Mouse (Mus musculus): ENCODE results near the gene Nmnat2. TPM values are rescaled to one million over a fixed set of nuclear protein-coding genes. Genes with fewer than 3 reads are reported as not detected.

The Nmnat2 gene
- polyA plus RNA-seq, 1 experiment from 2014 or later: 11.7 TPM

- no peak overlapping the region for H3K27ac ChIP-seq (ENCODE audit: low read depth, low read length)
- no peaks in the 10 kb centered on the region for H3K9me3 ChIP-seq (ENCODE audit: control insufficient read depth, low read length)
- DNase-seq (ENCODE audit: low spot score): no peak
- no peaks in the 10 kb centered on the region for H3K27me3 ChIP-seq (ENCODE audit: control insufficient read depth, insufficient read depth, low read length)
- H3K4me3 ChIP-seq (ENCODE audit: low read depth, low read length): no peak overlapping the region
- H3K4me1 ChIP-seq (replicated peaks; ENCODE audit: control insufficient read depth, insufficient read depth, low read length): no peaks in the 10 kb centered on the region
- H3K4me2 ChIP-seq (ENCODE audit: low read depth, low read length, severe bottlenecking): no peak overlapping the region
- ATAC-seq (replicated peaks; ENCODE audit: low FRiP score): no peak
- H3K36me3 ChIP-seq (ENCODE audit: control insufficient read depth, insufficient read depth, low read length): no peaks in the 10 kb centered on the region
- no peak overlapping the region for H3K9ac ChIP-seq (ENCODE audit: low read length)
- WGBS: 81% methylated on average over 6 of the region's 6 CpGs
Observed at GRCm38 (mm10) chr1:152993803-152994202, 39.0 kb downstream of the Nmnat2 start.

GRCm38 (mm10) chr1:152999983-153000382 is 45.2 kb downstream of the Nmnat2 start:
- no peaks in the 10 kb centered on the region for H3K27me3 ChIP-seq (ENCODE audit: control insufficient read depth, insufficient read depth, low read length)
- no peak overlapping the region for H3K27ac ChIP-seq (ENCODE audit: low read depth, low read length)
- no peak for DNase-seq (ENCODE audit: low spot score)
- no peak overlapping the region for H3K4me2 ChIP-seq (ENCODE audit: low read depth, low read length, severe bottlenecking)
- H3K9ac ChIP-seq (ENCODE audit: low read length): no peak overlapping the region
- H3K9me3 ChIP-seq (ENCODE audit: control insufficient read depth, low read length): no peaks in the 10 kb centered on the region
- no peak overlapping the region for H3K4me3 ChIP-seq (ENCODE audit: low read depth, low read length)
- no peaks in the 10 kb centered on the region for H3K36me3 ChIP-seq (ENCODE audit: control insufficient read depth, insufficient read depth, low read length)
- ATAC-seq (replicated peaks; ENCODE audit: low FRiP score): no peak
- 78% methylated on average over 8 of the region's 8 CpGs for WGBS
- H3K4me1 ChIP-seq (replicated peaks; ENCODE audit: control insufficient read depth, insufficient read depth, low read length): no peaks in the 10 kb centered on the region

- Histone ChIP-seq H3K9ac (ENCODE audit: low read length) (no peak overlapping the region), H3K27ac (ENCODE audit: low read depth, low read length) (no peak overlapping the region), H3K4me2 (ENCODE audit: low read depth, low read length, severe bottlenecking) (no peak overlapping the region), H3K27me3 (ENCODE audit: control insufficient read depth, insufficient read depth, low read length) (no peaks in the 10 kb centered on the region), H3K4me3 (ENCODE audit: low read depth, low read length) (no peak overlapping the region), H3K36me3 (ENCODE audit: control insufficient read depth, insufficient read depth, low read length) (no peaks in the 10 kb centered on the region), H3K4me1 (replicated peaks; ENCODE audit: control insufficient read depth, insufficient read depth, low read length) (no peaks in the 10 kb centered on the region), H3K9me3 (ENCODE audit: control insufficient read depth, low read length) (no peaks in the 10 kb centered on the region)
- DNase-seq (ENCODE audit: low spot score) (no peak), ATAC-seq (replicated peaks; ENCODE audit: low FRiP score) (no peak)
- 84% methylated on average over 6 of the region's 6 CpGs for WGBS
Observed at GRCm38 (mm10) chr1:153000486-153001228, 45.9 kb downstream of the Nmnat2 start.

GRCm38 (mm10) chr1:153002295-153003050 is 47.7 kb downstream of the Nmnat2 start:
- no peak overlapping the region for H3K9ac ChIP-seq (ENCODE audit: low read length)

GRCm38 (mm10) chr1:153004472-153004871 is 49.7 kb downstream of the Nmnat2 start:
- no peaks in the 10 kb centered on the region for H3K36me3 ChIP-seq (ENCODE audit: control insufficient read depth, insufficient read depth, low read length)
- H3K9ac ChIP-seq (ENCODE audit: low read length): no peak overlapping the region
- no peak overlapping the region for H3K4me3 ChIP-seq (ENCODE audit: low read depth, low read length)
- ATAC-seq (replicated peaks; ENCODE audit: low FRiP score): no peak
- no peaks in the 10 kb centered on the region for H3K27me3 ChIP-seq (ENCODE audit: control insufficient read depth, insufficient read depth, low read length)
- no peak overlapping the region for H3K27ac ChIP-seq (ENCODE audit: low read depth, low read length)
- no peaks in the 10 kb centered on the region for H3K9me3 ChIP-seq (ENCODE audit: control insufficient read depth, low read length)
- 83% methylated on average over 2 of the region's 2 CpGs for WGBS
- H3K4me1 ChIP-seq (replicated peaks; ENCODE audit: control insufficient read depth, insufficient read depth, low read length): no peaks in the 10 kb centered on the region
- H3K4me2 ChIP-seq (ENCODE audit: low read depth, low read length, severe bottlenecking): no peak overlapping the region
- no peak for DNase-seq (ENCODE audit: low spot score)

More at GRCm38 (mm10) chr1:153002295-153003050, 47.7 kb downstream of the Nmnat2 start:
- DNase-seq (ENCODE audit: low spot score): no peak
- no peaks in the 10 kb centered on the region for H3K36me3 ChIP-seq (ENCODE audit: control insufficient read depth, insufficient read depth, low read length)
- no peak for ATAC-seq (replicated peaks; ENCODE audit: low FRiP score)
- 71% methylated on average over 11 of the region's 11 CpGs for WGBS
- H3K9me3 ChIP-seq (ENCODE audit: control insufficient read depth, low read length): no peaks in the 10 kb centered on the region
- H3K27me3 ChIP-seq (ENCODE audit: control insufficient read depth, insufficient read depth, low read length): no peaks in the 10 kb centered on the region
- H3K27ac ChIP-seq (ENCODE audit: low read depth, low read length): no peak overlapping the region
- no peak overlapping the region for H3K4me2 ChIP-seq (ENCODE audit: low read depth, low read length, severe bottlenecking)
- no peaks in the 10 kb centered on the region for H3K4me1 ChIP-seq (replicated peaks; ENCODE audit: control insufficient read depth, insufficient read depth, low read length)
- H3K4me3 ChIP-seq (ENCODE audit: low read depth, low read length): no peak overlapping the region

- Histone ChIP-seq H3K27ac (ENCODE audit: low read depth, low read length) (no peak overlapping the region), H3K36me3 (ENCODE audit: control insufficient read depth, insufficient read depth, low read length) (no peaks in the 10 kb centered on the region), H3K4me1 (replicated peaks; ENCODE audit: control insufficient read depth, insufficient read depth, low read length) (no peaks in the 10 kb centered on the region), H3K4me2 (ENCODE audit: low read depth, low read length, severe bottlenecking) (no peak overlapping the region), H3K9ac (ENCODE audit: low read length) (no peak overlapping the region), H3K27me3 (ENCODE audit: control insufficient read depth, insufficient read depth, low read length) (no peaks in the 10 kb centered on the region), H3K4me3 (ENCODE audit: low read depth, low read length) (no peak overlapping the region), H3K9me3 (ENCODE audit: control insufficient read depth, low read length) (no peaks in the 10 kb centered on the region)
- 89% methylated on average over 5 of the region's 5 CpGs for WGBS
- ATAC-seq (replicated peaks; ENCODE audit: low FRiP score) (no peak), DNase-seq (ENCODE audit: low spot score) (no peak)
Observed at GRCm38 (mm10) chr1:153006054-153006453, 51.3 kb downstream of the Nmnat2 start.

GRCm38 (mm10) chr1:153006761-153007160 is 52.0 kb downstream of the Nmnat2 start:
- ATAC-seq (replicated peaks; ENCODE audit: low FRiP score) (no peak), DNase-seq (ENCODE audit: low spot score) (no peak)
- H3K36me3 ChIP-seq (ENCODE audit: control insufficient read depth, insufficient read depth, low read length): no peaks in the 10 kb centered on the region
- H3K27me3 ChIP-seq (ENCODE audit: control insufficient read depth, insufficient read depth, low read length): no peaks in the 10 kb centered on the region
- H3K27ac ChIP-seq (ENCODE audit: low read depth, low read length): no peak overlapping the region
- no peak overlapping the region for H3K4me3 ChIP-seq (ENCODE audit: low read depth, low read length)
- H3K4me2 ChIP-seq (ENCODE audit: low read depth, low read length, severe bottlenecking): no peak overlapping the region
- no peaks in the 10 kb centered on the region for H3K4me1 ChIP-seq (replicated peaks; ENCODE audit: control insufficient read depth, insufficient read depth, low read length)
- H3K9ac ChIP-seq (ENCODE audit: low read length): no peak overlapping the region
- 87% methylated on average over 4 of the region's 4 CpGs for WGBS
- no peaks in the 10 kb centered on the region for H3K9me3 ChIP-seq (ENCODE audit: control insufficient read depth, low read length)

GRCm38 (mm10) chr1:153007292-153007691 is 52.5 kb downstream of the Nmnat2 start:
- Histone ChIP-seq H3K4me2 (ENCODE audit: low read depth, low read length, severe bottlenecking) (no peak overlapping the region), H3K9me3 (ENCODE audit: control insufficient read depth, low read length) (no peaks in the 10 kb centered on the region), H3K27ac (ENCODE audit: low read depth, low read length) (no peak overlapping the region), H3K4me1 (replicated peaks; ENCODE audit: control insufficient read depth, insufficient read depth, low read length) (no peaks in the 10 kb centered on the region), H3K27me3 (ENCODE audit: control insufficient read depth, insufficient read depth, low read length) (no peaks in the 10 kb centered on the region; the same call in 1 of the 2 replicates), H3K36me3 (ENCODE audit: control insufficient read depth, insufficient read depth, low read length) (no peaks in the 10 kb centered on the region), H3K9ac (ENCODE audit: low read length) (no peak overlapping the region), H3K4me3 (ENCODE audit: low read depth, low read length) (no peak overlapping the region)
- ATAC-seq (replicated peaks; ENCODE audit: low FRiP score): no peak
- DNase-seq (ENCODE audit: low spot score): no peak
- 94% methylated on average over 5 of the region's 5 CpGs for WGBS

Data from forebrain, embryonic 11.5 days (tissue).